Mouse (Mus musculus) lung, postnatal 0 days (tissue): ENCODE data around the gene Palb2.

ENCODE experiments used
- CTCF ChIP-seq: IDR thresholded peaks from 2 replicates; pipeline ENCODE4 v1.5.1; 2016; ENCODE audit warnings: antibody characterized with exemption, mild to moderate bottlenecking
- EP300 ChIP-seq: IDR thresholded peaks from 2 replicates; pipeline ENCODE4 v1.6.1; 2016; ENCODE audit warnings: antibody characterized with exemption, mild to moderate bottlenecking, control low read depth

- TF ChIP-seq CTCF (no peak), EP300 (no peak)
Observed at GRCm38 (mm10) chr7:122065656-122066055, 67.1 kb downstream of the Palb2 start.
